Mouse (Mus musculus) myocyte (in vitro differentiated cells): ENCODE measurements at regions not wholly inside any gene's neighbourhood (a gene's known extent, or its start where the extent isn't known, plus 50 kb on each side); places are given as distances from the start of the nearest gene placed in this dataset.

Experiments used
- CEBPB ChIP-seq: IDR thresholded peaks from 2 replicates; pipeline ENCODE4 v1.6.1; 2011; ENCODE audit warnings: mild to moderate bottlenecking, moderate library complexity; ENCODE audit not compliant: poor library complexity, insufficient read depth, severe bottlenecking
- E2F4 ChIP-seq: IDR thresholded peaks from one replicate; pipeline ENCODE4 v1.6.1; 2011; ENCODE audit warnings: mild to moderate bottlenecking, control low read depth, moderate library complexity; ENCODE audit not compliant: insufficient read depth
- MAX ChIP-seq: IDR thresholded peaks from one replicate; pipeline ENCODE4 v1.6.1; 2011; ENCODE audit warnings: low read depth, mild to moderate bottlenecking, control low read depth
- MYOD1 ChIP-seq, 3 experiments: IDR thresholded peaks; one replicate each; pipeline ENCODE4 v1.6.1; 2011; ENCODE audit warnings: control low read depth in 2 of 3, low read depth in 2 of 3, mild to moderate bottlenecking in 2 of 3, moderate library complexity in 1 of 3; ENCODE audit not compliant: insufficient read length in 2 of 3, control insufficient read depth in 1 of 3
- MYOG ChIP-seq, 3 experiments: IDR thresholded peaks; one replicate each; pipeline ENCODE4 v1.6.1; 2011; ENCODE audit warnings: control low read depth in 2 of 3, low read depth in 2 of 3, mild to moderate bottlenecking in 2 of 3; ENCODE audit not compliant: insufficient read length in 2 of 3, control insufficient read depth in 1 of 3, insufficient read depth in 1 of 3
- POLR2A ChIP-seq: IDR thresholded peaks from one replicate; pipeline ENCODE4 v1.6.1; 2011; ENCODE audit warnings: low read depth, mild to moderate bottlenecking, control low read depth, moderate library complexity; ENCODE audit not compliant: insufficient read length
- POLR2AphosphoS2 ChIP-seq: IDR thresholded peaks from one replicate; pipeline ENCODE4 v1.6.1; 2011; ENCODE audit warnings: low read depth, control low read depth; ENCODE audit not compliant: insufficient read length
- REST ChIP-seq: IDR thresholded peaks from one replicate; pipeline ENCODE4 v1.6.1; 2011; ENCODE audit warnings: mild to moderate bottlenecking, control low read depth, moderate library complexity; ENCODE audit not compliant: insufficient read depth, insufficient read length
- SRF ChIP-seq: IDR thresholded peaks from one replicate; pipeline ENCODE4 v1.6.1; 2011; ENCODE audit warnings: low read depth; ENCODE audit not compliant: control insufficient read depth, insufficient read length
- TCF12 ChIP-seq: IDR thresholded peaks from one replicate; pipeline ENCODE4 v1.6.1; 2011; ENCODE audit warnings: mild to moderate bottlenecking, control low read depth; ENCODE audit not compliant: poor library complexity, insufficient read depth, severe bottlenecking
- TCF3 ChIP-seq: IDR thresholded peaks from one replicate; pipeline ENCODE4 v1.6.1; 2011; ENCODE audit warnings: low read depth, control low read depth; ENCODE audit not compliant: insufficient read length
- USF1 ChIP-seq: IDR thresholded peaks from one replicate; pipeline ENCODE4 v1.6.1; 2011; ENCODE audit warnings: low read depth, mild to moderate bottlenecking, control low read depth, moderate library complexity

DNA sequence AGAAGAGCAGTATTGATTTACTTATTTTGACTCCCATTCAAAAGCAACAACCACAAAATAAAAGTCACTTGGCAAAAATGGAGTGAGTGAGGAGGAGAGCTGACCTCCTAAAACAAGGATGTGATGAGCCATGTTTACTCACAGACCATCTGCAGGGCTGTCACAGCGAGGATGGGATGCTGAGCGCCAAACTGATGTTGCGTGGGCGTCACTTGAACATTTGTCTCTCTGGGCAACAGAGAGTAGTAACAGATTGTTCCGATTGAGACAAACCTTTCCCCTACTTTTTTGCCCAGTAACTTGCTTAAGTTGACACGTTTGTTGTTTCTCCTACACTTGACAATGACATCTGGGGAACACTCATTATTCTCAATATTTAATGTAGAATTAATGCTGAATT, 97.0 kb upstream of the Cxcl12 start:
- TF ChIP-seq MYOD1 (IDR thresholded peaks at IDR 0.05; ENCODE audit: control insufficient read depth in 1 of 3, insufficient read length in 2 of 3, low read depth in 2 of 3): no peak
- TF ChIP-seq USF1: no peak
- TF ChIP-seq POLR2A: no peak
- TF ChIP-seq REST: no peak
- TF ChIP-seq POLR2AphosphoS2: no peak
- no peak for TF ChIP-seq TCF3
- TF ChIP-seq MYOG (IDR thresholded peaks at IDR 0.05; ENCODE audit: control insufficient read depth in 1 of 3, insufficient read depth in 1 of 3, insufficient read length in 2 of 3, low read depth in 2 of 3): no peak
- TF ChIP-seq CEBPB: no peak
- TF ChIP-seq SRF: no peak
- TF ChIP-seq MAX: no peak
- TF ChIP-seq E2F4: no peak
- no peak for TF ChIP-seq TCF12
